Mouse (Mus musculus) liver, embryonic 14.5 days (tissue): Measurements from ENCODE around the gene Pced1b.

ENCODE experiments used
- CTCF ChIP-seq: IDR thresholded peaks from 2 replicates; pipeline ENCODE4 v1.5.1; 2016; ENCODE audit warnings: antibody characterized with exemption, low read depth, control low read depth
- EP300 ChIP-seq: IDR thresholded peaks from 2 replicates; pipeline ENCODE4 v1.6.1; 2016; ENCODE audit warnings: antibody characterized with exemption, low read depth

GRCm38 (mm10) chr15:97396586-97397299 lies 149.8 kb downstream of the Pced1b start:
- TF ChIP-seq CTCF (no peak), EP300 (no peak)
